Mouse (Mus musculus) mesoderm, embryonic 11.5 days (tissue): ENCODE measurements at regions not wholly inside any gene's neighbourhood (a gene's known extent, or its start where the extent isn't known, plus 50 kb on each side); places are given as distances from the start of the nearest gene placed in this dataset.

Experiments
- DNase-seq: peaks from one replicate; pipeline ENCODE4 v3.0.0-alpha.2; 2012; ENCODE audit warnings: low read depth, low spot score

DNA sequence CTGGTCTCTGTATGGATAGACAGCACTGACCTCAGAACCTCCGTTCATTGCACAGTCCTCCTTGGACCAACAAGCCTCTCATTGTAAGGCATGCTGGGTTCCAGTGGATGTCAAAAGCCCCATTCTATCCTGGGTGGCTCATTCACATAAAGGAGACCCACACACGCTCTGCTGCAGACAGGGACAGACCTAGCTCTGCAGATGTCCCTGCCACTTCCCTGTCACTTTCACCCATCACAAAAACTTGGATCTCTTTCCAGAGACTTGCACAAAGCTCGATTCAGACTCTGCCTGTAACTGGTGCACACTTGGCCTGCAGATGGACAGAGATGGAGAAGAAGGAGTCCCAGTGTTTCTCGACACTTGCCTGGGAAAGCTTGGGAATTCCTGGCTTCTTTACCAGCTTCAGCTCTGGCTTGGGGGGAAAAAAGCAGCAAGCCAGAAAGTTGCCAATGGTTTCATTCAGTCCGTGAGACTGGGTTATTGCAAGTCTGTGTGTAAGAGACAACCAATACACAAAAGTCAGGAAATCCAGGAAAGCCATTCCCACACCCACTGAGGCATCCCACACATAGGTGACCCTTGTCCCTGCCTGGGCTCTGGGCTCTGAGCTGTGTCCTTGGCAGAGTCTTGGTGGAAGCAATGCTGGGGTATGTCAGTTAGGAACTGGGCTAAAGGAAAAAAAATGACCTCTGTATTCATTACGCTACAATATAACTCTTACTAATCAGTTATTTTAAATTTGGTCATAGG is 136.1 kb upstream of the Car8 start:
- no peak for DNase-seq

- no peak for DNase-seq
Observed at GRCm38 (mm10) chr4:8374061-8374460, 135.2 kb upstream of the Car8 start.

DNA sequence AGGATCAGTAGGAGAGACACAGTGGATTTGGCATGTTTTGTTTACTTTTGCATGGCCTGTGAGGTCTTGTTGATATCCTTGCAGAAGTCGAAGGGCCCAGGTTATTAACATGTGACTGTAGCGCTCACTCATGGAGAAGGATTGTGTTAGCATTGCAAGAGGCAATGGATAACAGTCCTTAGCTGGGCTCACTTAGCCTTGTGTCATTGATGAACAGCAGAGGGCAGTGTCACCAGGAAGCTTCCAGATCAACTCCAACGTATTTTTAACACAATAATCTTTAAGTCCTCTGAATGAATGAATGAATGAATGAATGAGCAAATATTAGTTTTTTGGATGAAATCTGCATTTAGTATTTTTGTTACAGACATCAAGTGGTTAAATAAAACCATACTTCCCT is 133.2 kb upstream of the Car8 start:
- DNase-seq = no peak

DNA sequence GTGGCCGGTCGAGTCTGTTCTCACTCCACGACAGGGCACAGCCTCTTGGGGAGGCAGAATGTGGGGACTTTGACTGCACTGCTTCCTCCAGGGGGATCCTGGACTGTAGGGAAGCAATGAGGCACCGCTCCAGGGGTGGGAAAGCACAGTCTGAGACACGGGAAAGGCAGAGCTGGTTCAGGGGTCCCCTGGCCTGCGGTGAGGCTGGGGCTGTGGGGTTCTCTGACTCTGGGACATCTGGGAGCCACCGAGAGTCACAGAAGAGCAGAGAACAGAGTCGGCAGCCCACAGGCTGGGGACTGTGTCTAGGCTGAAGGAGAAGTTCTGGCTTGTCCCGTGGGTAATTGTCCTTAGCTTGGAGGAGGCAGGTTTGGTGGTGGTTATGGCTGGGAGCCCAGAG is 131.9 kb upstream of the Car8 start:
- DNase-seq = no peak

GRCm38 (mm10) chr4:8367487-8368276 is 128.8 kb upstream of the Car8 start:
- peak; percentile 76 for DNase-seq

DNA sequence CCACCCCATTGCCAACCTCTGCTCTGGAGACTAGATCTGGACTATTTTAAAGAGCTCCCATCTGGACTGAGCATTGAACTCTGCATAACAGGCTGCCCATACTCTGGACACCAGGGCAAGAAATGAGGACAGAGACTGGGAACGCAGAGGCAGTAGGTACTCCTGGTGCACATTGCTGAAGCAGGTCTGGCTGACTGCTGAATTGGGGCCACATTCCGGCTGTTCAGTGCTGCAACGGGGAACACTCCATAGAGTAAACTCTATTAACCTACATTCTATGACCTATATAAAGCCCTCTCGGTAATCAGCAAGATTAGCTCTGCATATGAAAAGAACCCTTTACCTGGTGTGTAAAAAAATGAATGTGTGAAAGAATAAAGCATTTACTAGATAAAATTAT is 128.1 kb upstream of the Car8 start:
- no peak for DNase-seq

DNA sequence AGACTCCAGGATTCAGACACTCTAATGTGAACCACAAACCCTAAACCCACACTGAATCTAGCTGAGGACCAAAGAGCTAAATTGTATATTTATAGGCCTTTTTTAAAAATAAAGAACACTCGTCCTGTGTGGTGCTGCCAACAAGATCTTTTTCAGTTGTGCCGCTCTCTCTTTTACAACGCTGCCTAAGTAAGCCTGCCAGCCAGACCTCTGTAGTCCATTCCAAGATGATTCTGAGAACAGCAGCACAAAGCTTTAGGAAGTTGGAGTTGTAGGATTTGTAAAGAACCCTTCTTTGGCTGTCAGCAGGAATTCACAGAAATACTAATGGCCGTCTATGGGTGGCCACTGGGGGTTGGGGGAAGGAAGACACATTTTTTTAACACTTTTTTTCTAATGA is 123.6 kb upstream of the Car8 start:
- no peak for DNase-seq

DNA sequence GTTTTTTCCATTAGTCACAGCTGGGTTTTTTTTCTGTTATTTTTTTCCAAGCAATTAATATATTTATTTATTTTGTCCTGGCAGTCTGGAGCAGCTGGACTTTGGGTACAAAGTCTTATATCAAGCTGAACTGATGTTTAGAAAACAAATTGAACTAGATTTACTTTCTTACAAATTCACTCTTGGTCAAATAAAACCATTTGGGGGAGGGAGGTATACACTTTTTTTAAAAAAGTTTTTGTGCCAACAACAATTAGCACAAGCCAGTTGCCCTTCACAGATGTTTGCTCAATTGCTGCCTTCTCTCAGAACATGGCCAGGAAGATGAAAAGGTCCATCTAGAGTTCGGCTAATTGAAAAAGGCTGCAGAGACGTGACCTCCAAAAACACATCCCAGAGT is 123.1 kb upstream of the Car8 start:
- no peak for DNase-seq

GRCm38 (mm10) chr4:8361305-8361704 is 122.5 kb upstream of the Car8 start:
- no peak for DNase-seq

DNA sequence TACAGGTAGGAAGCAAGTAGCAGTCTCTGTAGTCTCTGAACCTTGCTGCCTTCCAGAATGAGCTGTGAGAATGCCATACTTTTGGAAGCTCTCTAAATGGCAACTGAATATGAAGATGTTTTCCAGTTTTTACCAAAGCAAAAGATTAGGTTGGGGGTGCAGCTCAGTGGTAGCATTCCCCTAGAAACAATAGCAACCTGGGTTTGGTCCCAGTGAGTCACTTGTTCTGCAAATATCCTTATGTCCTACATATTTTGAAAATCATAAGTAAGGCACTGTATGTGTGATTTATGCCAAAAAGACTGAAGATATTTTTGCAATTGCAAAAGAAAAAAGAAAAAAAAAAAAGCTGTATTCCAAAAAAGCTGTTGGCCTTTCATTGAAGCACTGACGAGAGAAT is 118.6 kb upstream of the Car8 start:
- no peak for DNase-seq

GRCm38 (mm10) chr4:8341928-8342327 is 103.1 kb upstream of the Car8 start:
- no peak for DNase-seq

- no peak for DNase-seq
Observed at GRCm38 (mm10) chr4:8309241-8309987, 70.6 kb upstream of the Car8 start.

DNA sequence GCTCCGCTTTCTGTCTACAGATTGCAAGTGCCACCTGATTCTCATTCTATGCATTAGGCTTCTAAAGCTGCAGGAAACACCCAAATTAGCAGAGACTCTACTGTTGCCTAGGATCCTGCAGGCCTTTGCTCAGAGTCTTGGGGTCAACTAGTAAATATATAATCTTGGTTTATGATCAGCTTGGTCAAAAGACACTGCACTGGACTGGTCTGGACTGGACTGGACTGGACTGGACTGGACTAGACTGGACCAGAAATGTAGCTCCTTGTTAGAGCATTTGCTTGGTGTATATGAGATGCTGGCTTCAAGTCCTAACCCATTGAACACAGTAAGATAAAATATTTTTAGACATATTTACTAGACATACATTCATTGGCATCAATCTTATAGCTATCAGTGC is 53.7 kb upstream of the Car8 start:
- DNase-seq = no peak

DNA sequence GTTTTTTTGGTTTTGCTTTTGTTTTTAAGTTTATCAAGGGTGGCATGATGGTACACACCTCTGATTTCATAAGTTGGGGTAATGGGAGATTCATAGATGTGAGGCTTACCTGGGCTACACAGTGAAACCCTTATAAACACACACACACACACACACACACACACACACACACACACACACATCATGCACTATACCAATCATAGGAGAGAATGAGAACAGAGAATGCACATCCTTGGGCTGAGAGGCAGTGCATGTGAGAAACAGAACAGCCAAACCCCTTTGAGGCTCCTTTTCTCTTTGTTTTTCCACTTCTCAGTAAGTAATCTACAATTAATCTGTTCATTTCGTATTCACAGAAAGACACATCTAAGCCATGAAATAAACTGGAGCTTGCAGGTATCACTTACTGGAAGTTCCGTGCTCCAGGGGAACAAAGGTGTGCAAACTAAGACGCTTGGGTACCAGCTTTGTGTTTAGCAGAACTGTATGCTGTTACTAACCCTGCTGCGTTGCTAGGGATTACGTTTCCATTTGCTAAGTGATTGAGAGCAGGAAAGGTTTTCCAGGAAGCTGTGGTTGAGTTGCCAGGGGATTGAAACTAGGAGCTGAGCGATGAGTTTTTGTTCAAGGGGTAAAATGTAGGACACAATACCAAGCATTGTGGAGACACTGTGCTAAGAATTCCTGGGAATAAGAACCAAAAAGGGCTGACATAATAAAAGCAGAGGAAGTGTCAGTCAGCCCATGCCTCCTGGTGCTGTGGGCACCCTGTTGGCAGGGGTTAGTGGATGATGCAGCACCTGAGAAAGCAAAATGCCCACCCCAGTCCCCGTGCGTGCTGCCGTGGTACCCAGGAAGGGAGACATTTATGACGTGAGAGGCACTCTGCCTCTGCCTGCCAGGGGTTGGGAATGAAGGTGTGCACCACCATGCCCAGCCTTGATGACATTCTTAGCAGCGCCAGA is 53.0 kb upstream of the Car8 start:
- DNase-seq = no peak

- no peak for DNase-seq
Observed at GRCm38 (mm10) chr4:8289901-8290300, 51.1 kb upstream of the Car8 start.
